Mouse (Mus musculus) urinary bladder, postnatal 0 days (tissue): ENCODE measurements around the gene Gm36864. TPM values are rescaled to one million over a fixed set of nuclear protein-coding genes. Genes with fewer than 3 reads are reported as not detected.

Experiments used
- polyA plus RNA-seq: library from polyadenylated mRNA; unstranded; fragments of >200 nt; fragmentation: Nextera tagmentation; extraction: Ambion mirVana; gene quantifications from 2 replicates; pipeline ENCODE4 v1.2.1, GENCODE M21; 2015

Gene Gm36864
- not detected in 2 replicates for polyA plus RNA-seq

GRCm38 (mm10) chr7:44235909-44236308, at the start of gene Gm36864:
Gene Gm36864 (plus strand): TSS chr7:44236177.

GRCm38 (mm10) chr7:44187936-44188335, 48.0 kb upstream of the Gm36864 start, which contains the start of gene Klk1b24:
Gene Klk1b24 (plus strand): TSS chr7:44188236.

GRCm38 (mm10) chr7:44197891-44198290, 38.1 kb upstream of the Gm36864 start, which contains the start of gene Klk1b3:
Gene Klk1b3 (plus strand): TSS chr7:44198191.

GRCm38 (mm10) chr7:44207135-44207534, 28.8 kb upstream of the Gm36864 start, which contains the start of gene Klk1b4:
Gene Klk1b4 (plus strand): TSS chr7:44207435.

GRCm38 (mm10) chr7:44215645-44216044, 20.3 kb upstream of the Gm36864 start, which contains the start of gene Klk1b5:
Gene Klk1b5 (plus strand): TSS chr7:44215945.

GRCm38 (mm10) chr7:44225076-44225475, 10.9 kb upstream of the Gm36864 start, which contains the start of gene Klk1:
Gene Klk1 (plus strand): TSS chr7:44225360.

GRCm38 (mm10) chr7:44246055-44246983, 10.3 kb downstream of the Gm36864 start, which contains the start of the genes 1700028J19Rik and 2410002F23Rik:
Gene 1700028J19Rik (minus strand): TSS chr7:44246695.
Gene 2410002F23Rik (plus strand): TSS chr7:44246722.

GRCm38 (mm10) chr7:44257278-44257677, 21.3 kb downstream of the Gm36864 start, which contains the start of gene Acp4:
Gene Acp4 (minus strand): TSS chr7:44257378.

GRCm38 (mm10) chr7:44261147-44261546, 25.2 kb downstream of the Gm36864 start, which contains the start of gene Gm15517:
Gene Gm15517 (plus strand): TSS chr7:44261447.

Other genes with a start within 250 kb of the Gm36864 start
- not detected in 2 replicates for gene Klk1b11, start 240.3 kb upstream of the Gm36864 start, polyA plus RNA-seq
- gene Klk1b26, start 224.0 kb upstream of the Gm36864 start, polyA plus RNA-seq = not detected in 2 replicates
- gene Klk1b27, start 183.9 kb upstream of the Gm36864 start, polyA plus RNA-seq = not detected in 2 replicates
- not detected in 2 replicates for gene Klk1b21, start 133.8 kb upstream of the Gm36864 start, polyA plus RNA-seq
- not detected in 2 replicates for gene Klk1b22, start 123.5 kb upstream of the Gm36864 start, polyA plus RNA-seq
- not detected in 2 replicates for gene Klk1b16, start 99.4 kb upstream of the Gm36864 start, polyA plus RNA-seq
- gene Klk1b24, start 47.9 kb upstream of the Gm36864 start, polyA plus RNA-seq = not detected in 2 replicates
- gene Klk1b3, start 38.0 kb upstream of the Gm36864 start, polyA plus RNA-seq = not detected in 2 replicates
- not detected in 2 replicates for gene Klk1b4, start 28.7 kb upstream of the Gm36864 start, polyA plus RNA-seq
- gene Klk1b5, start 20.2 kb upstream of the Gm36864 start, polyA plus RNA-seq = not detected in 2 replicates
- not detected in 2 replicates for gene Klk1, start 10.8 kb upstream of the Gm36864 start, polyA plus RNA-seq
- 0.71 and 1.4 TPM in 2 replicates for gene 1700028J19Rik, start 10.5 kb downstream of the Gm36864 start, polyA plus RNA-seq
- gene 2410002F23Rik, start 10.5 kb downstream of the Gm36864 start, polyA plus RNA-seq = 55.7 and 58.6 TPM in 2 replicates
- gene Acp4, start 21.2 kb downstream of the Gm36864 start, polyA plus RNA-seq = not detected in 2 replicates
- not detected in 2 replicates for gene Gm15517, start 25.3 kb downstream of the Gm36864 start, polyA plus RNA-seq
- 13.6 and 16.2 TPM in 2 replicates for gene Clec11a, start 70.7 kb downstream of the Gm36864 start, polyA plus RNA-seq
- 1.1 and 1.2 TPM in 2 replicates for gene Shank1, start 74.1 kb downstream of the Gm36864 start, polyA plus RNA-seq
- 0.48 and 0.58 TPM in 2 replicates for gene Syt3, start 147.9 kb downstream of the Gm36864 start, polyA plus RNA-seq
- 0.60 and 0.81 TPM in 2 replicates for gene 1700008O03Rik, start 149.6 kb downstream of the Gm36864 start, polyA plus RNA-seq
- 0.13 and 0.26 TPM in 2 replicates for gene Lrrc4b, start 192.8 kb downstream of the Gm36864 start, polyA plus RNA-seq
- 0.27 TPM in 1 of 2 replicates, not detected in the other for gene Aspdh, start 229.2 kb downstream of the Gm36864 start, polyA plus RNA-seq
- 51.6 and 59.9 TPM in 2 replicates for gene Josd2, start 231.8 kb downstream of the Gm36864 start, polyA plus RNA-seq